Mouse (Mus musculus): ENCODE data around the gene Ubxn10. TPM values are rescaled to one million over a fixed set of nuclear protein-coding genes. Genes with fewer than 3 reads are reported as not detected.
A peak's percentile ranks its signal among the peaks of the same experiment; 100 is the strongest.

Ubxn10 gene
- polyA plus RNA-seq, 1 experiment from 2014 or later = 3.1 TPM

- Histone ChIP-seq H3K27ac (no peak overlapping the region), H3K27me3 (peaks cover 2% of the 10 kb centered on the region; the same call in 1 of the 2 replicates), H3K9me3 (no peaks in the 10 kb centered on the region), H3K4me1 (replicated peaks) (peaks cover 36% of the 10 kb centered on the region), H3K36me3 (no peaks in the 10 kb centered on the region), H3K9ac (replicated peaks) (no peak overlapping the region), H3K4me2 (replicated peaks) (no peak overlapping the region), H3K4me3 (replicated peaks) (no peak overlapping the region)
- 32% methylated on average over 9 of the region's 10 CpGs for WGBS
- ATAC-seq = no peak
Measured at GRCm38 (mm10) chr4:138697166-138697860, 39.7 kb downstream of the Ubxn10 start.

DNA sequence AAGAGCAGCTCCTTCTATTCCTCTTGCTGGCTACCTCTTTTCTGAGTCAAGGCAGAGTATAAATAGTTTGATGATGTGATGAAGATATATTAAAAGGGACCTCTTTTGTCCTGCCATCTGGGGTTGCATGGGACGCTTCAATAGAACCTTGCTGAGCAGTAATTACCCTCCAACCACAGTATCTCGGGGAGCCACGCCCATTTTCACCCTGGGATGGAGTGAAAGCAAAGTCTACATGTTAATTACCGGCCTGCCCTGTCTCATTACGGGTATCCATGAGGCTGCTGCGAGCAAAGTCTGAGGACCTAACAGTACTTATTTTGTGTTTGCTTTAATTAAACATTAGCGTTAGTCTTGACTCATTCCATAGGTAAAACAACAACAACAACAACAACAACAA is 40.2 kb downstream of the Ubxn10 start:
- no peak for ATAC-seq
- H3K36me3 ChIP-seq = no peaks in the 10 kb centered on the region
- H3K4me2 ChIP-seq (replicated peaks) = no peak overlapping the region
- H3K9ac ChIP-seq (replicated peaks) = no peak overlapping the region
- no peaks in the 10 kb centered on the region for H3K9me3 ChIP-seq
- peaks cover 2% of the 10 kb centered on the region; the same call in 1 of the 2 replicates for H3K27me3 ChIP-seq
- H3K4me1 ChIP-seq (replicated peaks) = peaks cover 42% of the 10 kb centered on the region
- WGBS = 14% methylated on average over 7 of the region's 7 CpGs
- no peak overlapping the region for H3K4me3 ChIP-seq (replicated peaks)
- H3K27ac ChIP-seq = no peak overlapping the region

DNA sequence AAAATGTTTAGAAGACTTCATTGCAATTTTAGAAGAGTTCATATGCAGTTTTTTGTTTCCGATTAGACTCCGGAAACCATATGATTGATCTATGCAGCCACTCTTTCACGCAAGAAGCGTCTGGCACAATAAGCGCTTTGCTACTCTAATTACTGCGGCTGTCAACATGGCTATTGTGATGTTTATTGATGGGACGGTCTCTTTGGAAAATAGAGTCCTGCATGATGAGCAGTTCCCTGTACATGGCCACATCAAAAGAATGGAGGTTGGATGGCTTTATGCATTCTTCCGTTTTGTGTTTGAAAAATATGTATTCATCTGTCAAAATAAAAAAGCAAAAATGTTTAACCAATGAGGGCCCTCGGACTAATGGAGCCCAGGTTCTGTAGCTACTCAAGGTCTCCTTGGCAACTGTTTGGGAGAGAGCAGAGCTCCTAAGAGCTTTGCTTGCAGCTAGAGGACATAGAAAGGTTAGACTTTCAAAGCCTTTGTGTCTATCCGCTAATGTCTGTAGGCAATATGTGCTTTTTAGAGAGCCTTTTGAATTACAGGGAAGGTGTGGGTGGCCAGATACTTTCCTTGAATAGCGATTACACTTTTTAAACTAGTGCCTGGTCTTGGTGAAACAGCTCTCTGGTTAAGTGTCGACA is 43.8 kb downstream of the Ubxn10 start:
- Histone ChIP-seq H3K27me3 (peaks cover 8% of the 10 kb centered on the region), H3K9me3 (no peaks in the 10 kb centered on the region), H3K9ac (replicated peaks) (no peak overlapping the region), H3K4me3 (replicated peaks) (no peak overlapping the region), H3K27ac (peak overlapping the region; percentile 21; the same call in 1 of the 2 replicates), H3K4me2 (replicated peaks) (no peak overlapping the region), H3K36me3 (no peaks in the 10 kb centered on the region), H3K4me1 (replicated peaks) (peaks cover 74% of the 10 kb centered on the region)
- 0 out of 2 replicates have a peak, but pooled peaks have one; percentile 34 for ATAC-seq
- WGBS = 20% methylated on average over 12 of the region's 12 CpGs

GRCm38 (mm10) chr4:138691443-138692181 is 45.4 kb downstream of the Ubxn10 start:
- Histone ChIP-seq H3K27ac (no peak overlapping the region), H3K4me2 (replicated peaks) (no peak overlapping the region), H3K27me3 (peaks cover 8% of the 10 kb centered on the region), H3K4me1 (replicated peaks) (peaks cover 68% of the 10 kb centered on the region), H3K36me3 (no peaks in the 10 kb centered on the region), H3K9me3 (no peaks in the 10 kb centered on the region), H3K4me3 (replicated peaks) (no peak overlapping the region), H3K9ac (replicated peaks) (no peak overlapping the region)
- no peak for ATAC-seq
- 12% methylated on average over 19 of the region's 19 CpGs for WGBS

GRCm38 (mm10) chr4:138690561-138690960 is 46.4 kb downstream of the Ubxn10 start:
- Histone ChIP-seq H3K9me3 (no peaks in the 10 kb centered on the region), H3K4me3 (replicated peaks) (no peak overlapping the region), H3K9ac (replicated peaks) (no peak overlapping the region), H3K36me3 (no peaks in the 10 kb centered on the region), H3K4me1 (replicated peaks) (peaks cover 63% of the 10 kb centered on the region), H3K27ac (peak overlapping the region; percentile 62; the same call in 1 of the 2 replicates), H3K27me3 (peaks cover 12% of the 10 kb centered on the region), H3K4me2 (replicated peaks) (no peak overlapping the region)
- WGBS = 1% methylated on average over 4 of the region's 4 CpGs
- ATAC-seq = no peak

DNA sequence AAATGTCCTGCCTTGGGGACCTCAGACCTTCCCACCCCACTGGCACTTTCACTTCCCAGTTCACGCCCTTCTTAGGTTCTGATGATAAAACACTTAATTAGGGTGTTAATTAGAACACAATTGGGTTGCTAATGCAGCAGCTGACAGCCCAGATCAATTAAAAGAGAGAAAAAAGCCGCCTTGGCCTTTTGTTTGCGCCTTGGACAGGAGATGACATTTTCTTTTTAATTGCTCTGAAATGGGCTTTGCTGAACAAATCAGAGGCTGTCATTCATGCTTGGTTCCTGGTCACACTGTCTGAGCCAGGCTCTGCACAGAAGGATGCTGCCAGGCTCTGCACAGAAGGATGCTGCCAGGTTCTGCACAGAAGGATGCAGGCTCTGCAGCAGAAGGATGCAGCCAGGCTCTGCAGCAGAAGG is 47.9 kb downstream of the Ubxn10 start:
- H3K27me3 ChIP-seq = peaks cover 13% of the 10 kb centered on the region
- H3K4me3 ChIP-seq (replicated peaks) = no peak overlapping the region
- 14% methylated on average over 3 of the region's 3 CpGs for WGBS
- H3K27ac ChIP-seq = peak overlapping the region; percentile 62; the same call in 1 of the 2 replicates
- H3K36me3 ChIP-seq = no peaks in the 10 kb centered on the region
- peak; percentile 74; the same call in 1 of the 2 replicates for ATAC-seq
- H3K4me1 ChIP-seq (replicated peaks) = peaks cover 56% of the 10 kb centered on the region
- no peaks in the 10 kb centered on the region for H3K9me3 ChIP-seq
- H3K9ac ChIP-seq (replicated peaks) = no peak overlapping the region
- no peak overlapping the region for H3K4me2 ChIP-seq (replicated peaks)

DNA sequence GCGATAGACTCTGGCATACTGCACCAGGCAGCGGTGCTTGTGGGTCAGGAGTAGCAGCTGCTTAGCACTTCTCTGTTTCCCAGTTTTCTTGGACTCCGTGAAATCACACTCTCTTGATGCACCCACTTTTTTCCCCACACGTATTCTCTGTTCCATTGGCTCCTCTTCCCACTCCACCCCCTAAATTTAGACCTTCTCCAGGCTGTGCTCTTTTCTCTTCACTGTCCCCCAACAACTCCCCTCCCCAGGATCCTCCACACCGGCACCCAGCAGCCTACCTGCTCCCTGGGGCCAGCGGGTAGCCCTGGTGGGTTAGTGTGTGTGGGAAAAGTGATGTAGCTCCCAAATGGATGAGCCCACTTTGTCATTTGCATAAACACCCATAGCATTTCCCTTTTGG is 51.2 kb downstream of the Ubxn10 start:
- Histone ChIP-seq H3K4me2 (replicated peaks) (no peak overlapping the region), H3K9me3 (no peaks in the 10 kb centered on the region), H3K27me3 (peaks cover 7% of the 10 kb centered on the region; the same call in 1 of the 2 replicates), H3K9ac (replicated peaks) (no peak overlapping the region), H3K36me3 (no peaks in the 10 kb centered on the region), H3K4me3 (replicated peaks) (no peak overlapping the region), H3K4me1 (replicated peaks) (peaks cover 34% of the 10 kb centered on the region), H3K27ac (0 out of 2 replicates have a peak overlapping the region, but pooled peaks have one; percentile 5)
- WGBS = 84% methylated on average over 6 of the region's 6 CpGs
- no peak for ATAC-seq

DNA sequence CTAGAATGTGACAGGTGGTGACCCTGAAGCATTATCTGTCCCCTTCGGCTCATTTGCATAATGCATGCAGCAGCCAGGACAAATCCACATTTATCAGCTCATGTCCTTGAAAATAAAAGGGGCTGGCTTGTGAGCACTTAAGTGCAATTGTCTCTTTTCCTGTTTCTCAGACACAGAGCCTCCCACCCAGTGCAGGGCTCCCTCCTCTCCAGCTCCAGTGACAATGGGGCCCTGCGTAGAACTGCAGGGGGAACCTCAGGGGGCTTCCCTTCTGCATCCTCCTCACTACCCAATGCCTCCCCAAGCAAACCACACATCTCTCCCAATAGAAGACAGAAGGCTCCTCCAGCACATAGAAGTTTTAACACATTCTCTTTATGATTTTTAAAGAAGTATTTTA is 54.2 kb downstream of the Ubxn10 start:
- H3K4me2 ChIP-seq (replicated peaks) = no peak overlapping the region
- 31% methylated on average over 2 of the region's 2 CpGs for WGBS
- no peaks in the 10 kb centered on the region for H3K9me3 ChIP-seq
- H3K4me3 ChIP-seq (replicated peaks) = no peak overlapping the region
- H3K4me1 ChIP-seq (replicated peaks) = peaks cover 16% of the 10 kb centered on the region
- H3K36me3 ChIP-seq = no peaks in the 10 kb centered on the region
- 0 out of 2 replicates have a peak overlapping the region, but pooled peaks have one; percentile 20 for H3K9ac ChIP-seq (replicated peaks)
- H3K27ac ChIP-seq = peak overlapping the region; percentile 66
- ATAC-seq = peak; percentile 72; the same call in 1 of the 2 replicates
- 0 out of 2 replicates have a peak, but pooled peaks cover 17% of the 10 kb centered on the region for H3K27me3 ChIP-seq

DNA sequence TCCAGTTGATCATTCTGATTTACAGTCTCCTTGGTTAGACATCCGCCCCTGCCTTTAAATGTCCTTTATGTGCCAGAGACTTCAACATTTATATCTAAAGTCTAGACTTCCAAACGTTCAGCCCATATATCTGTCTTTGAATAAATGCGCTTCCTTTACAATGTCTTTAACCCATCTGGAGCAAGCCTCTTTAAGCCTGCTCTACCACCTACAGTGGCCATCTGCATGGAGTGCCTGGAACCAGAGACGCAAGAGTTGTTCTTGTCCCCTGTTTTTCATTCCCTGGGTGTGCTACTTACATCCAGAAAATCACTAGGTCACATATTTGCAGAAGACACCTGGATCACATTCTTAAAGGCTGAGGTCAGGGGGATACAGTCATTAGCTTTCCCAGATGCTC is 56.8 kb downstream of the Ubxn10 start:
- Histone ChIP-seq H3K4me2 (replicated peaks) (no peak overlapping the region), H3K9ac (replicated peaks) (no peak overlapping the region), H3K9me3 (no peaks in the 10 kb centered on the region), H3K27ac (no peak overlapping the region), H3K27me3 (peaks cover 23% of the 10 kb centered on the region), H3K4me3 (replicated peaks) (no peak overlapping the region), H3K36me3 (no peaks in the 10 kb centered on the region), H3K4me1 (replicated peaks) (peaks cover 21% of the 10 kb centered on the region)
- WGBS = 80% methylated on average over 4 of the region's 4 CpGs
- no peak for ATAC-seq

- H3K9ac ChIP-seq (replicated peaks) = no peak overlapping the region
- peak overlapping the region; percentile 35; the same call in 1 of the 2 replicates for H3K27ac ChIP-seq
Measured at GRCm38 (mm10) chr4:138677579-138677978, 59.4 kb downstream of the Ubxn10 start.

DNA sequence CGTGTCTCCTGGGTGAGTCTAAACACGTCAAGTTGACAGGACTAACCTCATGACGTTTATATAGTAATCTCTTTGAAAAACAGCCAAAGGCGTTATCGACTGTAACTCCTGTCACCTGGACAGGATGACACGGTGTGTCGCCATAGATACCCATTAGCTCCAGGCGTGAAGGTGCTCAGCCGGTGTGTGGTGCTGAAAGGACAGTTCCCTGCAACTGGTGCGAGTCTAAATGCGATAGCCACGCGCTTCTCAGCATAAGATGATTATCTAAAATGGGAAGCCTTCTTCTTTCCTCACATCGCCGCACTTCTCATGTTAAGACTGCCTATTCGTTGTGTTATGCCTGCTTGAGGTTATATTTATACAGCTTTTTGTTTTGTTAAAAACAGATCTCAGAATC is 60.5 kb downstream of the Ubxn10 start:
- Histone ChIP-seq H3K4me3 (replicated peaks) (no peak overlapping the region), H3K36me3 (no peaks in the 10 kb centered on the region), H3K4me2 (replicated peaks) (no peak overlapping the region), H3K9ac (replicated peaks) (no peak overlapping the region), H3K27me3 (peaks cover 39% of the 10 kb centered on the region), H3K4me1 (replicated peaks) (peaks cover 23% of the 10 kb centered on the region), H3K9me3 (no peaks in the 10 kb centered on the region), H3K27ac (no peak overlapping the region)
- WGBS = 16% methylated on average over 16 of the region's 16 CpGs
- no peak for ATAC-seq

More at GRCm38 (mm10) chr4:138677579-138677978, 59.4 kb downstream of the Ubxn10 start:
- H3K4me1 ChIP-seq (replicated peaks) = peaks cover 15% of the 10 kb centered on the region
- no peaks in the 10 kb centered on the region for H3K36me3 ChIP-seq
- H3K27me3 ChIP-seq = peaks cover 39% of the 10 kb centered on the region
- peak overlapping the region; percentile 53 for H3K4me2 ChIP-seq (replicated peaks)
- no peaks in the 10 kb centered on the region for H3K9me3 ChIP-seq
- peak; percentile 63; the same call in 1 of the 2 replicates for ATAC-seq
- WGBS = 19% methylated on average over 16 of the region's 16 CpGs
- peak overlapping the region; percentile 28 for H3K4me3 ChIP-seq (replicated peaks)
